Mouse (Mus musculus) heart, adult 11 months (tissue): ENCODE measurements around the gene Ifnb1.

Experiments
- DNase-seq: peaks from one replicate; pipeline ENCODE4 v3.0.0; 2022

The Ifnb1 gene

GRCm38 (mm10) chr4:88496321-88497018 is 26.1 kb downstream of the Ifnb1 start:
- DNase-seq: peak; percentile 96

GRCm38 (mm10) chr4:88489622-88490021 is 33.0 kb downstream of the Ifnb1 start:
- no peak for DNase-seq

GRCm38 (mm10) chr4:88488107-88488506 is 34.5 kb downstream of the Ifnb1 start:
- no peak for DNase-seq

GRCm38 (mm10) chr4:88480130-88480529 is 42.4 kb downstream of the Ifnb1 start:
- peak; percentile 89 for DNase-seq

GRCm38 (mm10) chr4:88478809-88479186 is 43.8 kb downstream of the Ifnb1 start:
- peak; percentile 87 for DNase-seq

GRCm38 (mm10) chr4:88478177-88478808 is 44.3 kb downstream of the Ifnb1 start:
- DNase-seq: no peak

GRCm38 (mm10) chr4:88476511-88477210 is 45.9 kb downstream of the Ifnb1 start:
- DNase-seq: peak; percentile 94

GRCm38 (mm10) chr4:88476084-88476483 is 46.5 kb downstream of the Ifnb1 start:
- peak; percentile 64 for DNase-seq
